15 mouse cellular contexts compared by ENCODE assay signal in genomic region chr17:56453251-56453650, GRCm38 (mm10). TPM values are rescaled to one million over a fixed set of nuclear protein-coding genes. Genes with fewer than 3 reads are reported as not detected.
DNase-seq lines count a peak whose midpoint lies in the region; ATAC-seq and TF ChIP-seq lines count a peak whose summit lies in the region.
"Had no signal": no experiment of that assay in that cellular context is flagged by ENCODE, and none has a peak within 500 bp of the region (broad histone marks: within the 10 kb centered on the region; RNA-seq: fewer than 3 reads in every experiment).

No protein-coding gene starts in this region.

- no peak overlapping the region for H3K9ac ChIP-seq in heart, postnatal 0 days (replicated peaks; ENCODE audit: low read depth, low read length)
- H3K9ac ChIP-seq: intestine, embryonic 15.5 days had no signal

- H3K27ac ChIP-seq in heart, postnatal 0 days (ENCODE audit: low read depth): peak overlapping the region; percentile 51; the same call in 1 of the 2 replicates
- H3K27ac ChIP-seq: intestine, embryonic 15.5 days; limb, embryonic 10.5 days had no signal

- peak; percentile 62 for ATAC-seq in frontal cortex, adult (ENCODE audit: low TSS enrichment)
- peak; percentile 90 for ATAC-seq in heart, postnatal 0 days (ENCODE audit: insufficient read depth, low read depth)
- ATAC-seq in megakaryocyte progenitor cell, adult 5-6 weeks (replicated peaks; ENCODE audit: poor library complexity): no peak
- ATAC-seq: intestine, embryonic 15.5 days had no signal

- TF ChIP-seq EP300 in heart, postnatal 0 days (IDR thresholded peaks at IDR 0.05; ENCODE audit: low read depth): no peak

- H3K4me1 ChIP-seq in heart, postnatal 0 days (ENCODE audit: control insufficient read depth, insufficient read depth): peaks cover 8% of the 10 kb centered on the region; the same call in 1 of the 2 replicates
- H3K4me1 ChIP-seq: intestine, embryonic 15.5 days; limb, embryonic 10.5 days had no signal

- DNase-seq in frontal cortex, postnatal 25 days (ENCODE audit: low spot score in 2 of 2): no peak
- peak; percentile 31 for DNase-seq in right cerebral cortex, postnatal 25 days
- DNase-seq in right cerebral cortex, postnatal 4 days: no peak
- DNase-seq in heart, postnatal 0 days (ENCODE audit: low spot score): peak; percentile 80
- DNase-seq in thymus, postnatal 14 days: no peak
- DNase-seq: lung, adult 2 months had no signal

- H3K36me3 ChIP-seq in heart, postnatal 0 days (replicated peaks; ENCODE audit: control insufficient read depth, insufficient read depth, low read length): peaks cover 72% of the 10 kb centered on the region

- no peaks in the 10 kb centered on the region for H3K27me3 ChIP-seq in heart, postnatal 0 days (ENCODE audit: control insufficient read depth, insufficient read depth, low read length)
- H3K27me3 ChIP-seq: CH12.LX; intestine, embryonic 15.5 days had no signal

- TF ChIP-seq CTCF in heart, postnatal 0 days (IDR thresholded peaks at IDR 0.05; ENCODE audit: low read depth): no peak

- H3K9me3 ChIP-seq in heart, postnatal 0 days (replicated peaks; ENCODE audit: control insufficient read depth, low read length): no peaks in the 10 kb centered on the region
- H3K9me3 ChIP-seq: intestine, embryonic 15.5 days; limb, embryonic 10.5 days had no signal

- WGBS in heart, postnatal 0 days: 33% methylated on average over 4 of the region's 4 CpGs

- no peak overlapping the region for H3K4me3 ChIP-seq in heart, postnatal 0 days (ENCODE audit: low read depth, low read length)
- H3K4me3 ChIP-seq: intestine, embryonic 15.5 days; limb, embryonic 10.5 days had no signal

- H3K4me2 ChIP-seq in heart, postnatal 0 days (ENCODE audit: low read depth, low read length): no peak overlapping the region
- H3K4me2 ChIP-seq: intestine, embryonic 15.5 days had no signal

RNA-seq across cellular contexts. Expression of gene Ptprs, which starts 23.0 kb away (rescaled TPM):
- 136 and 138 TPM in 2 replicates for total RNA-seq in heart, postnatal 0 days (2014; rRNA removed; ENCODE audit: low replicate concordance)
- polyA plus RNA-seq in heart, postnatal 0 days (2015; fragmentation: Nextera tagmentation; extraction: Ambion mirVana): 15.7 and 15.9 TPM in 2 replicates
- total RNA-seq in megakaryocyte progenitor cell, adult 5-6 weeks (2015): 35.9 and 39.7 TPM in 2 replicates
- total RNA-seq in megakaryocyte progenitor cell, adult 5-6 weeks (2017): 35.3 and 38.5 TPM in 2 replicates

RNA-seq across cellular contexts. Expression of gene Znrf4, which starts 59.0 kb away (rescaled TPM):
- total RNA-seq in heart, postnatal 0 days (2014; rRNA removed; ENCODE audit: low replicate concordance): not detected in 2 replicates
- polyA plus RNA-seq in heart, postnatal 0 days (2015; fragmentation: Nextera tagmentation; extraction: Ambion mirVana): not detected in 2 replicates
- total RNA-seq in megakaryocyte progenitor cell, adult 5-6 weeks (2015): not detected in 2 replicates
- not detected in 2 replicates for total RNA-seq in megakaryocyte progenitor cell, adult 5-6 weeks (2017)
- total RNA-seq: CH12.LX; common myeloid progenitor, adult 5-6 weeks; monocyte, adult 5-6 weeks had no signal
- polyA plus RNA-seq: intestine, embryonic 15.5 days; large intestine, adult 2 months; limb, embryonic 10.5 days; stomach, embryonic 16.5 days had no signal

Comparison
In these comparisons a context has a peak if more than half of its experiments do, and no peak if none do; other contexts are left out.
1. DNase-seq: peak in right cerebral cortex, postnatal 25 days (single experiment) and heart, postnatal 0 days (single experiment); none in frontal cortex, postnatal 25 days (0 of 2), right cerebral cortex, postnatal 4 days (single experiment) and thymus, postnatal 14 days (single experiment).